Mouse (Mus musculus): ENCODE measurements at regions not wholly inside any gene's neighbourhood (a gene's known extent, or its start where the extent isn't known, plus 50 kb on each side); places are given as distances from the start of the nearest gene placed in this dataset.
"Not testable (repeated sequence)": the region's sequence is repeated elsewhere in the genome, so short reads cannot be mapped to it uniquely, and the experiment has no call there.

DNA sequence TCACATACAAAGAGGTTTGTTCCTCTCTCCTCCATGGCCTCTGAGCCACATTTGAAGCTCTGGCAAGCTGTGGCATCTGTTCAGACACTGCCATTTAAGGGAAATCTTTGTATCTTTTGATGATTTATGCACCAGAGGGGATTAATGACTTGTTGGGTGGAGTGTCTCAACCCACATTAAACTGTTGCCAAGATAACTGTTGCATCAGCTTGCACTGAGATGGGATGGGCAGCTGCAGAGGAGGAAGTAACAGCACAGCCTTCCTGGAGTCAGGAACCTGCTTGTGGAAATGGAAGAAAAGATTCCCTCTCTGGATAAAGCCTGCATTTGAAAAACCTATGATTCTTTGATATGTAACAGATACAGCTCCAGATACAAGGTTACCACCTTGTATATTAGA is 119.1 kb downstream of the Olfr721-ps1 start:
- no peak for TF ChIP-seq CTCF (IDR thresholded peaks at IDR 0.05; ENCODE audit: low read depth)
- Histone ChIP-seq H3K36me3 (ENCODE audit: control insufficient read depth, insufficient read depth) (no peaks in the 10 kb centered on the region), H3K9ac (ENCODE audit: low read depth, low read length) (no peak overlapping the region), H3K27me3 (replicated peaks; ENCODE audit: control insufficient read depth, insufficient read depth, low read length) (no peaks in the 10 kb centered on the region), H3K9me3 (ENCODE audit: control insufficient read depth) (no peaks in the 10 kb centered on the region), H3K27ac (ENCODE audit: low read depth, low read length) (no peak overlapping the region), H3K4me1 (replicated peaks; ENCODE audit: control insufficient read depth, insufficient read depth, low read length) (no peaks in the 10 kb centered on the region), H3K4me3 (ENCODE audit: low read depth, low read length) (no peak overlapping the region), H3K4me2 (replicated peaks; ENCODE audit: low read depth) (no peak overlapping the region)
- no peak for ATAC-seq

GRCm38 (mm10) chr14:14521331-14521730 is 120.2 kb downstream of the Olfr721-ps1 start:
- H3K4me3 ChIP-seq (ENCODE audit: low read depth, low read length); H3K9ac ChIP-seq (ENCODE audit: low read depth, low read length); H3K36me3 ChIP-seq (ENCODE audit: control insufficient read depth, insufficient read depth); H3K27ac ChIP-seq (ENCODE audit: low read depth, low read length); H3K4me1 ChIP-seq (replicated peaks; ENCODE audit: control insufficient read depth, insufficient read depth, low read length); H3K4me2 ChIP-seq (replicated peaks; ENCODE audit: low read depth); ATAC-seq; H3K9me3 ChIP-seq (ENCODE audit: control insufficient read depth); H3K27me3 ChIP-seq (replicated peaks; ENCODE audit: control insufficient read depth, insufficient read depth, low read length): not testable (repeated sequence)
- WGBS = 51% methylated on average over 6 of the region's 6 CpGs

DNA sequence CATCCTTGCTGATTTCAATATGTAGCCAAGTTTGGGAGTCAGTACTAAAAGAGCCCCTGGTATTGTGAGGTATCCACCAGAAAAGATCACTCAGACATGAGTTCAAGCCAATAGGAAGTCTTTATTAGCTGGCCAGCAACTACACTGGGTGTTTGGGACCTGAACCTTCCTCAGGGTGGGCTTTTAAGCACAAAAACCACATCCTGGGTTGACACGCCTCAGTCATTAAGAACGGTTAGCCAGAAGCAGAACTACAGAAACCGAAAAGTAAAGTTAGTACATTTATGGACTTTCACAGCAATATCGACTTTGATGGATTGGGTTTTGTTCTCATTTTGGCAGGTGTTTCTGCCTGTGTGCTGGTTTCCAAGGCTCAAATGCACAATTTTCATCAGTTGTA is 124.1 kb downstream of the Olfr721-ps1 start:
- H3K9me3 ChIP-seq (ENCODE audit: control insufficient read depth) = no peaks in the 10 kb centered on the region
- no peak for ATAC-seq
- WGBS = 88% methylated on average over 4 of the region's 4 CpGs
- no peak for TF ChIP-seq CTCF (IDR thresholded peaks at IDR 0.05; ENCODE audit: low read depth)
- H3K4me3 ChIP-seq (ENCODE audit: low read depth, low read length) = no peak overlapping the region
- no peaks in the 10 kb centered on the region for H3K27me3 ChIP-seq (replicated peaks; ENCODE audit: control insufficient read depth, insufficient read depth, low read length)
- no peaks in the 10 kb centered on the region for H3K36me3 ChIP-seq (ENCODE audit: control insufficient read depth, insufficient read depth)
- H3K9ac ChIP-seq (ENCODE audit: low read depth, low read length) = no peak overlapping the region
- no peak overlapping the region for H3K4me2 ChIP-seq (replicated peaks; ENCODE audit: low read depth)
- no peaks in the 10 kb centered on the region for H3K4me1 ChIP-seq (replicated peaks; ENCODE audit: control insufficient read depth, insufficient read depth, low read length)
- H3K27ac ChIP-seq (ENCODE audit: low read depth, low read length) = no peak overlapping the region

DNA sequence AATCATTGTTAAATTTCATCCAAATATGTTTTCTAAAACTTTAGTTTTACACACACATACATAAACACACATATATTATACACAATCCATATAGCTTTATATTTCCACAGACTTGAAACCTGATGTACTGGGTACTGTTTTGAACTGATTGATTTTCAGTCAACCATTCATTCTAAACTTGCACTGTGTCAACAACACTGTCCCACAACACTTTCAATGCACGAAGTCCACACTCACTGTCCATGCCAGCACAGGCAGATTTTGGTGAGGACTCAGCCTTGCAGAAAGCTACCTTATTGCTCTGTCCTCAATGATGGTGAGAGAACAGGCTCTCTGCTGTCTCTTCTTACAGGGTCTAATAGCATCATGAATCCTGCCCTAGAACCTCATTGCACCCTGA is 127.3 kb downstream of the Olfr721-ps1 start:
- no peak for TF ChIP-seq CTCF (IDR thresholded peaks at IDR 0.05; ENCODE audit: low read depth)
- Histone ChIP-seq H3K36me3 (ENCODE audit: control insufficient read depth, insufficient read depth) (no peaks in the 10 kb centered on the region), H3K9ac (ENCODE audit: low read depth, low read length) (no peak overlapping the region), H3K27ac (ENCODE audit: low read depth, low read length) (no peak overlapping the region), H3K4me2 (replicated peaks; ENCODE audit: low read depth) (no peak overlapping the region), H3K27me3 (replicated peaks; ENCODE audit: control insufficient read depth, insufficient read depth, low read length) (no peaks in the 10 kb centered on the region), H3K4me1 (replicated peaks; ENCODE audit: control insufficient read depth, insufficient read depth, low read length) (no peaks in the 10 kb centered on the region), H3K4me3 (ENCODE audit: low read depth, low read length) (no peak overlapping the region), H3K9me3 (ENCODE audit: control insufficient read depth) (no peaks in the 10 kb centered on the region)
- no peak for ATAC-seq
- WGBS = 67% methylated on average over 1 of the region's 1 CpGs

- H3K4me2 ChIP-seq (replicated peaks; ENCODE audit: low read depth) = no peak overlapping the region
- no peaks in the 10 kb centered on the region for H3K36me3 ChIP-seq (ENCODE audit: control insufficient read depth, insufficient read depth)
- no peaks in the 10 kb centered on the region for H3K27me3 ChIP-seq (replicated peaks; ENCODE audit: control insufficient read depth, insufficient read depth, low read length)
- H3K27ac ChIP-seq (ENCODE audit: low read depth, low read length) = no peak overlapping the region
- no peaks in the 10 kb centered on the region for H3K9me3 ChIP-seq (ENCODE audit: control insufficient read depth)
- no peak overlapping the region for H3K4me3 ChIP-seq (ENCODE audit: low read depth, low read length)
- no peak for ATAC-seq
- peak; percentile 42 for TF ChIP-seq CTCF (IDR thresholded peaks at IDR 0.05; ENCODE audit: low read depth)
- no peaks in the 10 kb centered on the region for H3K4me1 ChIP-seq (replicated peaks; ENCODE audit: control insufficient read depth, insufficient read depth, low read length)
- no peak overlapping the region for H3K9ac ChIP-seq (ENCODE audit: low read depth, low read length)
These were observed 140.1 kb downstream of the Olfr721-ps1 start for GRCm38 (mm10) chr14:14541206-14541605.

- Histone ChIP-seq H3K9ac (ENCODE audit: low read depth, low read length) (no peak overlapping the region), H3K27ac (ENCODE audit: low read depth, low read length) (no peak overlapping the region), H3K4me1 (replicated peaks; ENCODE audit: control insufficient read depth, insufficient read depth, low read length) (no peaks in the 10 kb centered on the region), H3K4me3 (ENCODE audit: low read depth, low read length) (no peak overlapping the region), H3K36me3 (ENCODE audit: control insufficient read depth, insufficient read depth) (no peaks in the 10 kb centered on the region), H3K27me3 (replicated peaks; ENCODE audit: control insufficient read depth, insufficient read depth, low read length) (no peaks in the 10 kb centered on the region), H3K9me3 (ENCODE audit: control insufficient read depth) (no peaks in the 10 kb centered on the region), H3K4me2 (replicated peaks; ENCODE audit: low read depth) (no peak overlapping the region)
- ATAC-seq = no peak
- no peak for TF ChIP-seq CTCF (IDR thresholded peaks at IDR 0.05; ENCODE audit: low read depth)
- 73% methylated on average over 3 of the region's 3 CpGs for WGBS
These were observed 140.6 kb downstream of the Olfr721-ps1 start for GRCm38 (mm10) chr14:14541705-14542104.

DNA sequence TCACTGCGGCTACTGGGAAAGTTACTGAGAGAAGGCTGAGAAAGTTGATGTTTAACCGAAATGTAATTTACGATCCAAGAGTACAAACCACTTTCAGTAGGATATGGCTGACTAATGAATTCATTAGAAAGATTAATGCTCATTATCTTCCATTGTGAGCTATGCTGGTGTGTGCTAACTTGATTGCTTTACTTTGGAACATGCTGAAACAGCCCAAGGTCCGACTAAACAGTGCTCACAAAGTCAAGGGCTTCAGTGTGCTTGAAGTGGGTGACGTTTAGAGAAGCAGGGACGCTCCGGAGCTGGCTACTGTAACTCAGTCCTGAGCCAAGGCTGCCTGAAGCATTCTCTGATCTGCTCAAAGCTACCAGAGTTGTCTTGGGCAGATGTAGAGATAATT is 143.1 kb downstream of the Olfr721-ps1 start:
- Histone ChIP-seq H3K4me1 (replicated peaks; ENCODE audit: control insufficient read depth, insufficient read depth, low read length) (no peaks in the 10 kb centered on the region), H3K4me2 (replicated peaks; ENCODE audit: low read depth) (peak overlapping the region; percentile 35; the same call in 1 of the 2 replicates), H3K9ac (ENCODE audit: low read depth, low read length) (no peak overlapping the region), H3K4me3 (ENCODE audit: low read depth, low read length) (no peak overlapping the region), H3K9me3 (ENCODE audit: control insufficient read depth) (no peaks in the 10 kb centered on the region), H3K27ac (ENCODE audit: low read depth, low read length) (no peak overlapping the region), H3K27me3 (replicated peaks; ENCODE audit: control insufficient read depth, insufficient read depth, low read length) (no peaks in the 10 kb centered on the region), H3K36me3 (ENCODE audit: control insufficient read depth, insufficient read depth) (no peaks in the 10 kb centered on the region)
- WGBS = 30% methylated on average over 7 of the region's 7 CpGs
- TF ChIP-seq CTCF (IDR thresholded peaks at IDR 0.05; ENCODE audit: low read depth) = no peak
- peak; percentile 85 for ATAC-seq

All from intestine, postnatal 0 days (tissue).